Mouse (Mus musculus) heart, postnatal 25 days (tissue): ENCODE data around the gene Gpat2. TPM values are rescaled to one million over a fixed set of nuclear protein-coding genes. Genes with fewer than 3 reads are reported as not detected.

Experiments
- DNase-seq: peaks from one replicate; pipeline ENCODE4 v3.0.0; 2022; ENCODE audit warnings: low spot score
- intact Hi-C: fragments of 180-260 bp; cut with DNase I; formaldehyde crosslinking; loops from one replicate; pipeline ENCODE4 v1.15.1; 2025
- total RNA-seq, 2 experiments: library from RNA; stranded (reverse); gene quantifications; 2 replicates each; pipeline ENCODE4 v1.2.3; 2021

The Gpat2 gene
- total RNA-seq, 2 experiments from 2014 or later, result not detected

DNA sequence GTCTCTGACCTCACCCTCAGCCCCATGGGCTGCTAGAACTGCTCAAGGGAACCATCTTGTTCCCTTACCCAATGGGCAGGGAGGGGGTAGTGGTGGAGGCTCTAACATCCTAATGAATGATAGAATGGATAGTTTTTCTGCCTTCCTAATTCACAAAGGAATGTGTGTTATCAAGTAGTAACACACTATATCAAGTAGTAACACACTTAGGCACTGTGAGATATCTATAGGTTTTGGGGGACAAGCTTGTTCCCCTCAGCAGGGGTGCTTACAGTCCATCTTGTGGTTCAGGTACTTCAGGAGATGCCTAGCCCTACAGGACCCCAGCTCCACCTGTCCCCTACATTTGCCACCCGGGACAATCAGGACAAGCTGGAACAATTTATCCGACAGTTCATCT is 10.6 kb downstream of the Gpat2 start:
- intact Hi-C loops, result no loop called here
- DNase-seq, result no peak

DNA sequence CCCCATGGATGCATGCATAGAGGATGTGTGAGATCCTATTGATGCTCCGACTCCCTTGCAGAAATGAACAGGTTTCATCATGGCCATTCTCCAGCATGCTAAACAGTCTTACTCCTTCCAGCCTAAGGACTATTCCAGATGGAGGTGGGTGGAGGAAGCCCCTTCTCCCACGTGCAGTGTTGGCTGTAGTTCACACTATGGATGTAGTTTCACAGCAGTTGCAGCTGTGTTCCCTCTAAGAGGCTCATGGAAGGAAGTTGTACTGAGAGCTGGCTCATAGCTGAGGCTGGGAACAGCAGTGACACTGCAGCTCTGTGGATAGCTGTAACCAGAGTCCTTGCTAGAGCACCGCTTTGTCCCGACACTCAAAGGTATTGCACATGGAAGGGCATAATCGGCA is 12.7 kb downstream of the Gpat2 start:
- intact Hi-C loops, result no loop called here

DNA sequence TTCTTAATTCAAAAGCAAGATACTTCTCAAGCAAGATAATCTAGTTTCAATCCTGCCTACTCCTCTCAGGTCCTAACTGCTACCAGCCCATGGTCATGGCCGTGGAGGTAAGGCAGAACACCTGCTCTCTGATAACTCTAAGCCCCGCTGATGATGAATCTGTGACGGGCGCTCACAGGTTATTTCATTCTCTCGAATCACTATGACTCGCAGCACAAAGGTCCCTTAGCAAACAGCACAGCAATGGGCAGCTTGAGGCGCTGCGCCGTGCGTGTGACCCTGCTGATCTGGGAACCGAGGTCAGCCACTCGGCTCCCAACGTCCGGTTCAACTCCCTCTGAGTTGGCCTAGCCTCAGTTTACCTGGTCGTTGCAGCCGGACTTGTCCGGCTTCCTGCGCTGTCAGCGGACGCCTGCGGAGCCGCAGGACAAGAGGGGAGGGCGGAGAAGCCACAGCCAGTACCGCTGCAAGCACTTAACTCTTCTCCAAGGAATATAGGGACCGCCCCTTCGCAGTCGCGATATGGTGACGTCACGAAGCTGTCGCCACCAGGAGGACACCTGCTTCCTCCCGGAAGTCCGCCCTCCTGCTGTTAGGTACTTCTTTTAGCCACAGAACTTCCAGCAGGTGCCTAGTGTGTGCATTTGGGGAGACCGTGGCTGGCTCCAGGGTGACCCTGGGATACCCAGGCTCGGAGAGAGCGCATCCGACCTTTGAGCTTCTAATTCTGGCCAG is 19.2 kb downstream of the Gpat2 start, which contains the start of gene Fahd2a:
Fahd2a (minus strand) TSS at position 511 of the 735 bp plus-strand sequence.
- intact Hi-C loops, result no loop called here
- DNase-seq, result peak; percentile 49

More for the DNA sequence above, 12.7 kb downstream of the Gpat2 start:
- DNase-seq, result no peak

DNA sequence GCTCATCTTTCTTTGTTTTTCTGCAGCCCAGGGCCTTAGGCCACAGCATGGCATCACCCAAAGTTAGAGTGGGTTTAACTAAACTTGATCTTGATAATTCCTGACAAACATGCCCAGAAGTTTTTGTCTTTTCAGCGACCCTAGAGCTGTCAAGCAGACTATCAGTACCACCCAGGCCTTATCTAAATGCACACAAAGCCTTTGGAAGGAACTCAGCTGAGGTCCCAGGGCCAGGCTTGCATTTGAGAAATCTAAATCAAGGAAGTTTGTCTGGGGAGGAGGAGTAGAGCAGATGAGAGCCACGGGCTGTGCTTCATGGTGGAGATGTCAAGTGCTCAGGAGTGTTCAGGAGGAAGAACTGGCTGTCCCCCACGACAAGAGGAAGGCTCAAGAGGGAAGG is 21.8 kb downstream of the Gpat2 start:
- DNase-seq, result no peak
- intact Hi-C loops, result no loop called here

DNA sequence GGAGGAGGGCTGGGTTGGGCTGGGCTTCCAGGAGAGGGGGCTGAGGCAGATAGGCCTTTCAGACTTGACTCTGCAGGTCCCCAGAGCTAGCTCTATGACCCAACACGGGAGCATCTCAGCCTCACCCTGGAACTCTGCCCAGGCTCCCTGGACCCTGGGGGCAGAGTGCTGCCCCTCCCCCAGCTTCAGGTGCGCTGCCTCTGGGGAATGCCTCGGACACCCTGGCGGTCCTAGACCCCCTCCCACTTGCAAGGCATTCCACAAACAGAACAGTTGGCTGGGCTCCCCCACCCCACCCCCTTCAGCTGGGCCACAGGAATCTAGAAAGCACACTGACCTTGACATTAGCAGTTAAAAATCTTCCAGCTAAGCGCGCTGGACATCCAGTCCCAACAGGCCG is 24.7 kb downstream of the Gpat2 start:
- intact Hi-C loops, result no loop called here
- no peak for DNase-seq

DNA sequence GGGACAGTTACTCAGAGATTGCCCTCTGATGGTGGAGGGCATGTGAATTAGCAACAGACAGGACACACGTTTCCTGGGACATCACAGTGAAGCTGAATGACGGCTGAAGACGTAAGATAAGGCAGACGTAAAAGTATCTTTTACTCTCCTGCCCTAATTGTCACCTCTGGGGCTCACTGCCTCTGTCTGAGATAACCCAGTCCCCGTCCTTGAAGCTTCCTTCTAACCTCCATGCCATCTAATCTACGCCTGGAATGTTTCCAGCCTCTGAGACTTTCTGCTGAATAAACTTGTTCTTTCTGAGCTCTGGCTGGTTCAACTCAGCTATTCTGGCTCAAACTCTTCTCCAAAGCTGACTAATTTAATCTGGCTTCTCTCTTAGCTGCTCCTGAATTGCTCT is 26.7 kb downstream of the Gpat2 start:
- intact Hi-C loops, result loop anchor here (2.0 kb wide), 1 partner anchor 89 kb away; the partner anchor contains the start of gene Adra2b
- DNase-seq, result no peak

DNA sequence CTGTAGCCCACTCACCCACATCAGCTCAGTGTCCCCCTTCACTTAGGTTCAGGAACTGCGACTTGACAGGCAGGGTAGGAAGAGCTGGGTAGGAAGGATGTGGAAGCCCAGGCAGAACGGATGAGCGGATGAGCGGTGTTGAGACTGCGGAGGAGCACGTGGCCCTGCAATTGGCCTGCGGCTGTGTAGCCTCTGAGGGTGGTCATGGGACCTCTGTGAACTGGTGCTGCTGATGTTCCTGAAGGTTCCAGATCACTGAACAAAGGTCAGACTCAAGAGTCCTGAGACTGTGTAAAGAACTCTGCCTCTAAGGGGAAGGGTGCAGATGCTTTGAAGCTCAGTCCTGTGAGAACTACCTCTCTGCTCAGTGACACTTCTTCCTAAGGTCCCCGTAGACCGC is 28.1 kb downstream of the Gpat2 start:
- no peak for DNase-seq
- intact Hi-C loops, result loop anchor here (2.0 kb wide), 1 partner anchor 90 kb away; the partner anchor contains the start of gene Adra2b

DNA sequence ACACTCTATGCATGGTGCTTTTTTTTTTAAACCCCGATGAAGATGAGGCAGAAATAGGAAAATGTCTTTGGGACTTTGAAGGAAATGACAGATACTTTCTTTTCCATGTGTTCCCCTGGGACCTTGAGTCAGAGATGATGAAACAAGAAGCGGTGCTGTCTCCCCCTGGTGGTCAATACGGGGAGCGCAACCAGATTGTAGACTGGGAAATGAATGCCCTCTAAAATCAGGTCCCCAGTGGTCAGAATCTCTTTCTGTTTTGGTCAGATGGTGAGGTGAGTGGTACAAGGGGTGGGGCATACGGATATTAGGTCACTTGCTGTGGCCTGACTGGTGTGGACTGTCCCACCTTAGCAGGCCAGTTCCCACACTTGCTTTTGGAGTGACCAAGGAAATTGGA is 28.8 kb downstream of the Gpat2 start:
- no peak for DNase-seq

DNA sequence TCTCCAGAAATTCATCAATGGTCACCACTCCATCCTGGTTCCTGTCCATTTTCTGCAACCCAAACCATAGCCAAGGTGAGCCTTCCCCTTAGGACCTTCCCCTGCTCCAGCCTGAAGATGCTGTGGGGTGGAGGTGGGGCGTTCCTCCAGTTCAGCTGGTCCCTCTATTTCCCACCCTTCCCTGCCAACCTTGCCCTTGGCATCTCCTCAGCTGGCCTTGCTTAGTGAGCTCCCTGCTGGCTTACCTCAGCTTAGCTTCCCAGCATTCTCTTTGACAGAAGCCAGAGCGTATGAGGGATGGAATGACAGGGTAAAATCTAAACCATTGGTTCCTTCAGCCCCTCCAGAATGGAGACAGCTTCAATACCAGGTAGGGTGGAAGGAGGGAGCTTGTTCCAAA is 34.3 kb downstream of the Gpat2 start:
- intact Hi-C loops, result no loop called here
- no peak for DNase-seq

More for the DNA sequence above, 28.8 kb downstream of the Gpat2 start:
- intact Hi-C loops, result loop anchor here (2.0 kb wide), 1 partner anchor 91 kb away; the partner anchor contains the start of gene Adra2b

DNA sequence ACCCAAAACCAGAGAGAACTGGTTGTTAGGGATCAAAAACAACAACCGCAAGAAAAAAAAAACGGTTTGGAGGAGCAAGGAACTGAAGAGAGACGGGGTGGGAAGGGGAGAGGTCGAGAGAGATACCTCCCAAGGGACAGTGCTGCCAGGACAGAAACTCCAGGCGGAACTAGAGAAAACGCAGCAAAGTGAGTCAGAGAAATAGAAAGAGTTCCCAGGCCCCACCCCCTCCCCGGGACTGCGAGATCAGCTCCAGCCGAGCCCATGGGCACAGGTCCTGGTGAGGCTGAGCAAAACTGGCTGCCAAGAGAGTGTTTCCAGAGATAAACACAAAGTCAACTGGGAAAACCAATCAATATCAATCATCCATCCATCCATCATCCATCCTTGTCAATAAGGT is 36.4 kb downstream of the Gpat2 start:
- intact Hi-C loops, result no loop called here
- DNase-seq, result no peak

DNA sequence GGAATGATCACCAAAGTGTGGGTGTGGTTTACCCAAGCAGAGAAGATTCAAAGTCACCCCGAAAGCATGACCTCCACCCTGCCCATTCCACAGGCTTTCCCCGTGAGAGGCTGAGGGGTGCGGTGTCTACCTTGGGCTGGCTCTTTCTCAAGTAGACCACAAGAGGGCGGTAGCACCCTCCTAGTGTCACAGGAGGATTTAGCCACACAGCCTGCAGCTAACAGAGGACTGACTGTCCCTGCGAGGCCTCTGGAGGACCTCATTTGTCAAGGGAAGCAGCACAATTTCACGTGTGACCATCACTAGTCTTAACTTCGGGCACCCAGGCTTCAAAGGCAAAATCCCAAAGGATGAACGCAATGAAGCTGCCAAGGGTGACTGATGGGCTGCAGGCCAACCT is 37.3 kb downstream of the Gpat2 start:
- no peak for DNase-seq

DNA sequence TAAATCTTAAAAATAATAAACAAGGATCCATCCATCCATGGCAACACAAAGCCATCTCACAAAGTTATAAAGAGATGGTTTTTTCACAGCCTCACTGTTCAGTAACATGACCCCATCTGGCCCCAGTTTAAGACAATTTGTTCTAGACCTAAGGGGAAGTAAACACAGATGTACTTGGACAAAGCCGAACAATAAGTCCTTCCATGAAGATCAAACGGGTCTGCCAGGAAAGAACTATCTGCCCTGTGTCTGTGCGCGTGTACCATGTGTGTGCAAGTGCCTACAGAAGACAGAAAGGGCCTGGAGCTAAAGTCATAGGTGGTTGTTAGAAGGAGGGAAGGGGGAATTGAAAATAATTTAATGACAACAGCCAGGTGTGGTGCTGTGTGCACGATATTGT is 45.2 kb downstream of the Gpat2 start:
- DNase-seq, result no peak
- intact Hi-C loops, result no loop called here

More for the DNA sequence above, 37.3 kb downstream of the Gpat2 start:
- intact Hi-C loops, result loop anchor here (1.0 kb wide), 2 partner anchors 39 to 98 kb away; no protein-coding TSS in a partner anchor

DNA sequence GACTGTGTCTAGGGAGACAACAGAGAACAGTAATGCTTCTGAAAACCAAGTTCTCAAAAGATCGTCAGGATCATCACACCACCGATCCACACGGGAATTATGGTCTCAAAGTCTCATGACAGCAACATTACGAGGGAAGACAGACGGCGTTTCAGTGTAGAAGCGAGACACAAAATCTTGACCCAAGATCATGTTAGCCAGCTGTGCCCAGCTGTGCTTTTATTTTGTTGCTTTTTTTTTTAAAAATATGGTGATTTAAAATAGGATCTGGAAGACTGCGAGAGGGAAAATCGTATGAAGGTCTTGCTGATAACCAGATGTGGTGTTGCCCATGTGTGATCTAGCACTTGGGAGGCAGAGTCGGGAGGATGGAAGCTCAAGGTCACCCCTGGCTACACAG is 45.7 kb downstream of the Gpat2 start:
- no peak for DNase-seq
- intact Hi-C loops, result no loop called here

DNA sequence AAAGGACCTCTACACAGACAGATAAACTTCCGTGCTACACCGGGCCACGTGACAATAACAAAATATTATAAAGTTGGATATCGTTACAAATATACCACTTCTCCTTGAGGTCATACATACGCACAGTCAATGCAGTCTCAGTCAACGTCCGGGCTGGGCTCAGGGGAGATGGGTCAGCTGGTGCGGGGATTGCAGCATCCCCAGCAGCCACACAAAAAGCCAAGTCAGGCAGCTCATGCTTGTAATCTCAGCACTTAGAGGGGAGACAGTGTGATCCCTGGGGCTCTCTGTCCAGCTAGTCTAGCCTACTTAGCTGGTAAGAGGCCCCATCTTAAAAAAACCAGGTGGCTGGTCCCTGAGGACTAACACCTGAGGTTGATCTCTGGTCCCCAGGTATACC is 46.3 kb downstream of the Gpat2 start:
- intact Hi-C loops, result no loop called here
- no peak for DNase-seq

DNA sequence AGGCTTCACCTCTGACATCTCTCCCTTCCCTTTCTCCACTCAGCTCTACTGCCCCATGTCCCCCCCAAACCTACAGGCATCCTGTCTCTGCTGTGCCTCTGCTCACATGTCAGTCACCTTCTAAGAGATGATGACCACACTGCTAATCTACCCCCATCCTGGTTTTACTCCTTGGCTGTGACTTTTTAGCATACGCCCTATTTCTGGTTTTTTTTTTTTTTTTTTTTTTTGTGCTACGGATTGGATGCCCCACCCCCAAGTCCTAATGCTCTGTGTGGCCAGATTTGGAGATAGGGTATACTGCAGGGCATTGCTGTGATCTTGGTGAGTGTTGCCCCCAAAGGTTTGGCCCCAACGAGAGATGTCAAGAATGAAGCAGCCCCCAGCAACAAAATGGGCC is 47.3 kb downstream of the Gpat2 start:
- no peak for DNase-seq
- intact Hi-C loops, result no loop called here

DNA sequence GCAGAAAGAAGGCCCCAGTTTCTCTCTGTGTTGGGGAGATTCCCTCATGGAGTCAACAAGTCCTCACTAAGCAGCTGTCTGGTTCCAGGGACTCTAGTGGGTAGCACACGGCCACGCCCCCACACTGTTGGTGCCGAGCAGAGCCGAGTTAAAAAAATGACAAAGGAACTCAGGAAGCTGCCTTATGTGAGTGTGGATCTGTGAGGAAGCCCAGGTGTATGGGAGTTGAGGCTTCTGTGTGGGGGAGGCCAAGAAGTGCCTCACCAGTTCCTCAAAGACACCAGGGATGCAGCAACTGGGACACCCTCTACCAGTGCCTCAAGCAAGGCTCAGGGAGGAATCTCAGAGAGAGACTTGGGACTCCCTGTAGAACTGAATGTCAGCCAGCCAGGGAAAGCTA is 54.2 kb downstream of the Gpat2 start:
- intact Hi-C loops, result no loop called here
- no peak for DNase-seq

DNA sequence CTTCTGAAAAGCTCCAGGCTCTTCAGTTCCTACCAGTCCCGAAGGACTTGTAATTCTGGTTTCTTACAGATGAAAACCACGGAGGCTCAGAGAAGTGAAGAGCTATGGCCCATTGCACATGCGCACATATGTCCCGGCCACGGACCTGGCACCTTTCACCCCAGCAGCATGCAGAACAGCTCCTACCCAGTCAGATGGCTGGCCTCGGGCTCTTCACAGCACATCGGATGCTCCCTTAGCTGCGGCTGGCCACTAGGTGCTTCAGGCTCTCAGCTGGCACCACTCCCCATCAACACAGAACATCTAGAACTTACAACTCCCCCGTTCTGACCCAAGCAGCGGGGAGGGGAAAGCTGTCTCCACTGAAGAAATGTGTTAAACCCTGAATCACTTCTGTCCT is 54.8 kb downstream of the Gpat2 start:
- intact Hi-C loops, result no loop called here
- no peak for DNase-seq

DNA sequence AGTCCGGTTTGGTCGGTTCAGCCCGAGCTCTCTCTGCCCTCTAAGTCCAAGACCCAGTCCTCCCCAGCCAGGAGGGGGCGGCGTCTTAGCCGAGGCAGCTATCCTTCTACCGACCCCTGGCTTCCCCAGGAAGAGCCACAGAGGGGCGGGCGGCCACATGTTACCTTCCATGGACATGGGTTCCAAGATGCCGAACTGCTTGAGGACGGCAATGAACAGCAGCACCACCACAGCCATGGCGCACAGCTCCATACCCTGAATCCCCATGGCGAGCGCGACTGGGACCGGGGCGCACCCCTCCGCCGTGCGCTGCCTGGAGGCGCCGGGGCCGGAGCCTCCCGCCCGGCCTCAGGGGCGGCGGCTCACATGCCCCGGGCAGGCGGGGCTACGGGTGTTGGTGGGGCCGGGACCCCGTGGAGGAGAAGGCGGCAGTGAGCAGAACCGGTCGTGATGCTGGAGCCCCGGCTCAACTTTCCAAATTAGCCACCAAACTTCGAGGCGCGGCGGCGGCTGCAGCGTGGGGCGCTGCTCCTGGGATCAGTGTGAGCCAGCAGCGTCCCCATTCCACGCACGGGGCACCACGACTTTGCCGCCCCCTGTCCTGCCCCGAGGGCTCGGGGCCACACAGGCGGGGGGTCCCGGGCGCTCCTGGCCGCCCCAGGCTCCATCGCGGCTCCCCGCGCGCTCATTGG is 57.0 kb downstream of the Gpat2 start:
- DNase-seq, result no peak

DNA sequence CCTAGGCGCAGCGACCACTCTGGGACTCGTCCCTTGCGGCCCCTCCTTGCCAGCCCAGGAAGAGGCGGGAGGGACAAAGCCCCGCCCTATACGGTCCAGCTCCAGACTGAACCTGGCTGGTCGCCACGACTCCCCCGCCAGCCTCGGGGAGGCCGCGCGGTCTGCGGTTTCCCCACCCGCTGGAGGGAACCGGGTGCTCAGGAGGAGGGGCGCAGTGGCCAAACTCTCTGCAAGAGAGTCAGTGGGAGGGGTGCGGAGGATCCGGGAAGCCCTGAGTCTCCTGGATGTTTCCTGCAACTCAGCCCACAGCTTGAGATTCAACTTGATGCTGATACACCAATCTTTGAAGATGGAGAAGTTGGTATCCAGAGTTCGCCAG is 57.5 kb downstream of the Gpat2 start:
- DNase-seq, result peak; percentile 77
- intact Hi-C loops, result no loop called here

More for the DNA sequence above, 57.0 kb downstream of the Gpat2 start:
- intact Hi-C loops, result no loop called here

DNA sequence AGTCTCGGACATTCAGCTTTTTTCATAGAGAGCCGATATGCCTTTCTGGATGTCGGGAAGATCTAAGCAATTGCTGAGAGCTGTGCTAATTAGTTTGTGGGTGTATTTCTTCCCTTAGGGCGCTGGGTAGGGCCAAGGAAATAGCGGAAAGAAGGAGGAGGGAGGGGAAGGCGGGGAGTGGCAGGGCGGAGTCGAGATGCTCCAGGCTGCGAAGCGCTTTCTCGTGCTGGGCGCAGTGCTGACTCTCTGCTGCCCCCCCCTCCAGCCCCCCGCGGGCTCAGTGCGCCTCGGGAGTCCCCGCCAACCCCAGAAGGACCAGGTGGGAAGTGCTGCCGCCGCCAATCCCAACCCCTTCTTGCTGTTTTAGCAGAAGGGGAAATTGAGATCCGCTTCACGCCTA is 58.0 kb downstream of the Gpat2 start:
- DNase-seq, result no peak
- intact Hi-C loops, result no loop called here

DNA sequence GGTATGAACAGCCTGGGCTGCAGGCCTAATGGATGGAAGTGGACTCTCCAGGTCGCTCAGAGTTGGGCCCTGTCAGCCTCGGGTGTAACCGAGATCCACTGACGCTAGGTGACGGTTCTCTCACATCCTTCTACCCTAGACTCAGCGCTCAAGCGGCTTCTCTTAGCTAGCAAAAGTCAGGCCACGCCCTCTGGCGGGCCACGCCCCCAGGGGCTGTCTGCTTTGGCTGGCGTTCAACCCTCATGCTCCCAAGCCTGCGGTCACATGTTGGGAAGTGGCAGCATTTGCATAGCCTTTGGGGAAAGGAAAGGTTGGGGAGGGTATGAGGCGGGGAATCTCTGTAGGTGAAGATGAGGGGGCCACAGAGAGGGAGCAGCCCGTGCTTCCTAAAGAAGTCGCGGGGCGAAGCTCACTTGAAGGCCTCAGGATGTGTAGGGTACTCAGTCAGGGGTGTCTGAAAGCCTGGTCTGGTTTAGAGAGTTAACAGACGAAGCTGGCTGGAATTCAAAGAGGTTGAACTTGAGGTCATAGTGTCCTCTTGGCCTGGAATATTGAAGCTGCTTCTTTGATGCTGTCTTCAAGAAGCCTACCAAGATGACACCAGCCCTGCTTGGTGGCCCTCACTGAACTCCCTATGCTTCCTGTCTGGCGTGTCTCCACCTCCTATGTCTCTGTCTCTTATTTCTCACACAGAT is 59.6 kb downstream of the Gpat2 start:
- peak; percentile 50 for DNase-seq

More for the DNA sequence above, 59.6 kb downstream of the Gpat2 start:
- intact Hi-C loops, result no loop called here
